Mouse (Mus musculus): Measurements from ENCODE around the gene Ripk4. TPM values are rescaled to one million over a fixed set of nuclear protein-coding genes. Genes with fewer than 3 reads are reported as not detected.

Gene Ripk4
- total RNA-seq (2014; rRNA removed) (1.0 and 1.6 TPM in 2 replicates), polyA plus RNA-seq (2015; fragmentation: Nextera tagmentation; extraction: Ambion mirVana) (0.83 and 0.93 TPM in 2 replicates)

GRCm38 (mm10) chr16:97763061-97763989 is at the start of gene Ripk4:
Gene Ripk4, minus strand, starts transcription at chr16:97763787.
- ATAC-seq (peak; percentile 38; the same call in 1 of the 2 replicates), DNase-seq (peak; percentile 3)
- Histone ChIP-seq H3K4me1 (ENCODE audit: insufficient read depth) (peaks cover 4% of the 10 kb centered on the region; the same call in 1 of the 2 replicates), H3K9ac (0 out of 2 replicates have a peak within 1 kb of the TSS, but pooled peaks have one; percentile 10), H3K9me3 (ENCODE audit: low read length) (no peaks in the 10 kb centered on the region), H3K4me3 (ENCODE audit: low read depth, low read length) (peak within 1 kb of the TSS; percentile 40), H3K36me3 (ENCODE audit: insufficient read depth) (no peaks in the 10 kb centered on the region), H3K27me3 (ENCODE audit: insufficient read depth, low read length) (peaks cover 39% of the 10 kb centered on the region), H3K27ac (ENCODE audit: low read depth, low read length) (no peak within 1 kb of the TSS), H3K4me2 (ENCODE audit: low read depth) (peak within 1 kb of the TSS; percentile 56)
- no peak for TF ChIP-seq CTCF (IDR thresholded peaks at IDR 0.05; ENCODE audit: low read depth)
- WGBS, result 1% methylated on average over 87 of the region's 88 CpGs

GRCm38 (mm10) chr16:97808881-97809280 is 45.3 kb upstream of the Ripk4 start:
- Histone ChIP-seq H3K4me2 (ENCODE audit: low read depth) (no peak overlapping the region), H3K9me3 (ENCODE audit: low read length) (no peaks in the 10 kb centered on the region), H3K36me3 (ENCODE audit: insufficient read depth) (peaks cover 86% of the 10 kb centered on the region), H3K9ac (no peak overlapping the region), H3K4me1 (ENCODE audit: insufficient read depth) (no peaks in the 10 kb centered on the region), H3K27me3 (ENCODE audit: insufficient read depth, low read length) (no peaks in the 10 kb centered on the region), H3K4me3 (ENCODE audit: low read depth, low read length) (no peak overlapping the region), H3K27ac (ENCODE audit: low read depth, low read length) (no peak overlapping the region)
- no peak for ATAC-seq
- no peak for TF ChIP-seq CTCF (IDR thresholded peaks at IDR 0.05; ENCODE audit: low read depth)
- DNase-seq, result no peak
- WGBS, result 96% methylated on average over 3 of the region's 3 CpGs

- TF ChIP-seq CTCF (IDR thresholded peaks at IDR 0.05; ENCODE audit: low read depth), result no peak
- H3K4me2 ChIP-seq (ENCODE audit: low read depth), result no peak overlapping the region
- H3K9ac ChIP-seq, result no peak overlapping the region
- no peaks in the 10 kb centered on the region for H3K9me3 ChIP-seq (ENCODE audit: low read length)
- DNase-seq (no peak), ATAC-seq (no peak)
- H3K27ac ChIP-seq (ENCODE audit: low read depth, low read length), result no peak overlapping the region
- 92% methylated on average over 3 of the region's 3 CpGs for WGBS
- H3K27me3 ChIP-seq (ENCODE audit: insufficient read depth, low read length), result no peaks in the 10 kb centered on the region
- H3K4me1 ChIP-seq (ENCODE audit: insufficient read depth), result no peaks in the 10 kb centered on the region
- H3K36me3 ChIP-seq (ENCODE audit: insufficient read depth), result peaks cover 71% of the 10 kb centered on the region
- H3K4me3 ChIP-seq (ENCODE audit: low read depth, low read length), result no peak overlapping the region
Measured at GRCm38 (mm10) chr16:97805646-97806045, 42.1 kb upstream of the Ripk4 start.

GRCm38 (mm10) chr16:97804680-97805547 is 41.3 kb upstream of the Ripk4 start:
- Histone ChIP-seq H3K9ac (no peak overlapping the region), H3K27ac (ENCODE audit: low read depth, low read length) (no peak overlapping the region), H3K27me3 (ENCODE audit: insufficient read depth, low read length) (no peaks in the 10 kb centered on the region), H3K4me2 (ENCODE audit: low read depth) (no peak overlapping the region), H3K4me1 (ENCODE audit: insufficient read depth) (no peaks in the 10 kb centered on the region), H3K4me3 (ENCODE audit: low read depth, low read length) (no peak overlapping the region), H3K9me3 (ENCODE audit: low read length) (no peaks in the 10 kb centered on the region), H3K36me3 (ENCODE audit: insufficient read depth) (peaks cover 71% of the 10 kb centered on the region)
- ATAC-seq, result peak; percentile 68
- peak; percentile 74 for TF ChIP-seq CTCF (IDR thresholded peaks at IDR 0.05; ENCODE audit: low read depth)
- peak; percentile 83 for DNase-seq
- WGBS, result 74% methylated on average over 7 of the region's 7 CpGs

GRCm38 (mm10) chr16:97797950-97798869 is 34.6 kb upstream of the Ripk4 start:
- Histone ChIP-seq H3K4me1 (ENCODE audit: insufficient read depth) (no peaks in the 10 kb centered on the region), H3K9me3 (ENCODE audit: low read length) (no peaks in the 10 kb centered on the region), H3K4me2 (ENCODE audit: low read depth) (no peak overlapping the region), H3K27me3 (ENCODE audit: insufficient read depth, low read length) (no peaks in the 10 kb centered on the region), H3K4me3 (ENCODE audit: low read depth, low read length) (no peak overlapping the region), H3K27ac (ENCODE audit: low read depth, low read length) (no peak overlapping the region), H3K36me3 (ENCODE audit: insufficient read depth) (peaks cover 72% of the 10 kb centered on the region), H3K9ac (no peak overlapping the region)
- 96% methylated on average over 7 of the region's 7 CpGs for WGBS
- no peak for DNase-seq
- no peak for TF ChIP-seq CTCF (IDR thresholded peaks at IDR 0.05; ENCODE audit: low read depth)
- no peak for ATAC-seq

GRCm38 (mm10) chr16:97797212-97797611 is 33.6 kb upstream of the Ripk4 start:
- Histone ChIP-seq H3K27ac (ENCODE audit: low read depth, low read length) (no peak overlapping the region), H3K4me1 (ENCODE audit: insufficient read depth) (no peaks in the 10 kb centered on the region), H3K4me3 (ENCODE audit: low read depth, low read length) (no peak overlapping the region), H3K9me3 (ENCODE audit: low read length) (no peaks in the 10 kb centered on the region), H3K9ac (no peak overlapping the region), H3K36me3 (ENCODE audit: insufficient read depth) (peaks cover 79% of the 10 kb centered on the region), H3K4me2 (ENCODE audit: low read depth) (no peak overlapping the region), H3K27me3 (ENCODE audit: insufficient read depth, low read length) (no peaks in the 10 kb centered on the region)
- TF ChIP-seq CTCF (IDR thresholded peaks at IDR 0.05; ENCODE audit: low read depth), result no peak
- 91% methylated on average over 3 of the region's 3 CpGs for WGBS
- DNase-seq (no peak), ATAC-seq (no peak)

Measured in forebrain, postnatal 0 days (tissue).